Mouse (Mus musculus): ENCODE results near the gene Ccdc7a.

DNA sequence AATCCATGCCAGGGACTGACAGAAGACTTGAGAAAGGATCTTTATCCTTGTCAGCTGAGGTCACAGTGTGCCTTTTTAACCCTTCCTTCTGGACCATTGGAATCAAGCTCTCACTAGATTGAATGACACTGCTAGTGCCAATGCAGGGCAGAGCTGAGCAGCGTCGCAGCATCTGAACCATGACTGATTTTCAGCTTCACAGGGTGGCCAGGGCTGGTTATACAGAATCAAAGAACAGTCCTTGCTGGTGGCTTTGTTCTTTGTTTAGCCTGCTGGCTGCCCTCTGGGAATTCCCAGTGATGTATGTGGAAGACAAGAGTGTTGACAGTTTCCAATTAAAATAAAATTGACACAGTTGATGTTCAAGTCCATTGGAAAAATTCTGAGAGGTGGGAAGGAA lies 333.1 kb downstream of the Ccdc7a start:
- TF ChIP-seq CTCF (conservative IDR thresholded peaks at IDR 0.05; ENCODE audit: insufficient read depth, insufficient read length, low read depth, low read length), result no peak
- TF ChIP-seq POLR2A (IDR thresholded peaks at IDR 0.05; ENCODE audit: low read depth, low read length), result no peak
